Mouse (Mus musculus) spleen, postnatal 4 days (tissue): ENCODE measurements around the gene Gnaq.
A peak's percentile ranks its signal among the peaks of the same experiment; 100 is the strongest.

Experiments
- DNase-seq, 2 experiments: peaks; one replicate each; pipeline ENCODE4 v3.0.0; 2022; ENCODE audit warnings: low spot score in 2 of 2

Gene Gnaq

GRCm38 (mm10) chr19:16371680-16372079 is 239.0 kb downstream of the Gnaq start:
- no peak for DNase-seq

DNA sequence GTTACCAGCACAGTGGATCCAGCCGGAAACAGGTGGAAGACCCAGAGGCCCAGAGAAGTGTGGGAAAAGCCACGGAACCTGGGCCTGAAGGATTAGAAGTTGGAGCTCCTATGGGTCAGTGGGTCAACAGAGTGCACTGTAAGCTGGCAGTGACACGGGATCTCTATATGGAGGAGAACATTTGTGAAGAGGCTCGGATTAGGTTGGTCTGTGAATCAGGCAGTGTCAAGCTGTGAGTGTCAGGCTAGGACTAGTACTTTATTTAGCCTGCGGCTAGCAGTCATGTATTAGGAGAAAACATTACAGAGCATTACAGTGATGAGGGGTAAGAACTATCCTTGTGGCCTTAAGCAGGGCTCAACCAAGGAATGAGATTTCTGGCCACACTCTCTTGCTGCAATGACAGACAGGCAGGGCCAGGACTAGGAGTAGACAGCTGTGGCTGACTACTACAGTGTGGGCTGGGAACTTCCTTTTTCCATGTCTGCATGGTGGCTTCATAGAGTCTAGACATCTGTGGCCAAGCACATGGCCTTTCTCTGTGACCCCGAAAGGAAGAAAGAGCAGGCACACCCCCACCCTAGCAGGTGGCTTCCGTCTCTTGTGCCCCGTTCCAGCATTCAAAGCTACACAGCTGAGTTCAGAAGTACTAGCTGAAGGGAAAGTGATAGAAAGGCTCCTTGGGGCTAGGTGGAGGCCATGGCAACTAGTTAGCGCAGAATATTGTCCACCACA is 240.3 kb downstream of the Gnaq start:
- DNase-seq, result peak in 1 of 2 experiments; percentile 25

DNA sequence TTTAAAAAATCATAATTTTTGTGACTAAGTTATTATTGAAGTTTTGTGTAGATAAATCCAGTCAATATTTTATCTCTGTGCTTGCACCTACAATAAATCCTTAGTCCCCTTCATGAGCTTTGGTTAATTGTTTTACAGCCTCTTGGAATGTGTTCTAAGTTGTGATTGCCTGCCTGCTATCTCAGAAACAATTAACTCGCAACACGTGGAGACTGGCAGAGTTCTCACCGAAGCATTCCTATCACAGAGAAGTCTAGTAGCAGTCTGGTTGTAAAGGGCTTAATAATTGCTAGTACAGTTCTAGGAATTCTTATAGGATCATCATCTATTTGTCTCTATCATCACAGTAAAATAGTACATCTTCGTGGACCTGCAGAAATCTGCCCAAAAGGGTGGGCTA is 243.2 kb downstream of the Gnaq start:
- no peak for DNase-seq

DNA sequence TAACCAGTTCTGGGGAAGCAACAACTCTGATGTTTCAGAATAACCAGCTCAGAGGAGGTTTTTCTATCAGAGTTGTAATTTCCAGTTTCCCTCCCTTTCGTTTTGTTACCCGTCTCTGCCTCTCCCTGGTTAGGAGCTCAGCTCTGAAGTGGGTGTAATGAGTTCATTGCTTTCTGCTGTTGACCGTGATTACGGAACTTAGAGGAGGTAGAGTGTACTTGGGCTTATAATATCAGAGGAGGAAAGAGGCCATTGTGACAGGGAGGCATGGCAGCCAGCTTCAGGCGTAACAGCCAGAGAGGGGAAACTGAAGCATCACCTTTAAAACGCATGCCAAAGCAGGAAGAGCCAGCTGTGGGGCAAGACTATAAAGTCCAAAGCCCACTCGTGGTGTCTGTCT is 245.9 kb downstream of the Gnaq start:
- DNase-seq, result no peak

- no peak for DNase-seq
Measured at GRCm38 (mm10) chr19:16379687-16380086, 247.1 kb downstream of the Gnaq start.

GRCm38 (mm10) chr19:16382392-16382791 is 249.8 kb downstream of the Gnaq start:
- no peak for DNase-seq

DNA sequence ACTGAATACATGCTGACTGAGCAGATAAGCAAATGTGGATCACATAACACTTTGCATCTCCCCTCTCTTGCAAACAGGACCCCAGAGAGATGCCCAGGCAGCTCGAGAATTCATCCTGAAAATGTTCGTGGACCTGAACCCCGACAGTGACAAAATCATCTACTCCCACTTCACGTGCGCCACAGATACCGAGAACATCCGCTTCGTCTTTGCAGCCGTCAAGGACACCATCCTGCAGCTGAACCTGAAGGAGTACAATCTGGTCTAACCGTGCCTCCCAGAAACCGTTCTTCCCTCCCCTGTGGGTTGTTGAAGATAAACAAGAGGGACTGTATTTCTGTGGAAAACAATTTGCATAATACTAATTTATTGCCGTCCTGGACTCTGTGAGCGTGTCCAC is 250.5 kb downstream of the Gnaq start:
- DNase-seq, result no peak

DNA sequence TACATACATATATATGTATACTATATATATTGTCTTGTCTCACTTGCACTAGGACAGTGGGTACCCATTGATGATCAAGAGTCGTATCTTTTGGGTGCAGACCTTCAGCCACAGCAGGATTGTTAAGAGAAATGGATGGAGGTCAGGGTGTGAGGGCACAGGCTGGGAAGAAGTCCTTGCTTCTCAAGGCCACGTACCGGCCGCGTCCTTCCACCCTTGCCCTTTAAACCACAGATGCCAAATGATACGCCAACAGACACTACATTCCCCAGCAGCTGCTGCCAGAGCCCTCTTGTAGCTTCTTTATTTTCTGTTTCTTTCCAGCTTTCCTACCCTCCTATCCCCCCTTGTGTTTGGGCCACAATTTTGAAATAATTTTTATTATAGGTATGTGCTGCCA is 251.5 kb downstream of the Gnaq start:
- no peak for DNase-seq

GRCm38 (mm10) chr19:16384957-16385356 is 252.3 kb downstream of the Gnaq start:
- DNase-seq, result no peak

GRCm38 (mm10) chr19:16386514-16386913 is 253.9 kb downstream of the Gnaq start:
- DNase-seq, result no peak

DNA sequence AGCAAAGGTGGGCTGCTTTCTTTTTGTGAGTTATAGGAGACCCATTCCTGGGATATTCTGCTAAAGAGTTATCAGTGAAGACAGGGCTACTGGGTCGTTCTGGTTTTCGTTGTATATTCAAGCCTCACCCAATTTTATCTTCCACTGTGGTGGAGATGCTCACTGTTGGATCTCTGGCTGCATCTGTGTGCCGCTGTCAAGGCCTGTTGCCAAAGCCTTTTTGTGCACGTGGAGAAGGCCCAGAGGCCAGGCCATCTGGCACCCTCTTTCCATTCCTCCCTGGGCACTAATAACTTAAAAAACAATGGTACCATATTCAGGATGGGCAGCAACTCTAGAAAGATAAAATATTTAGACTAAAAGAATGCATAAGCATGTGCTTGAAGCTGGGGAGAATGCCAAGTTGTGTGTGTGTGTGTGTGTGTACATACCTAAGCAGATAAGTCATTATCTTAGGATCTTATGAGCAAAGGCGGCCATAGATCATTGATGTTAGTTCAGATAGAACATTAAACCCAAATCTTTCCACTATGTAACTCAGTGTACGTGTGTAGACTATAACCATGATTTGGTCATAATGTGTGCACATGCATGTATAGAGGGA is 257.7 kb downstream of the Gnaq start:
- DNase-seq, result no peak

DNA sequence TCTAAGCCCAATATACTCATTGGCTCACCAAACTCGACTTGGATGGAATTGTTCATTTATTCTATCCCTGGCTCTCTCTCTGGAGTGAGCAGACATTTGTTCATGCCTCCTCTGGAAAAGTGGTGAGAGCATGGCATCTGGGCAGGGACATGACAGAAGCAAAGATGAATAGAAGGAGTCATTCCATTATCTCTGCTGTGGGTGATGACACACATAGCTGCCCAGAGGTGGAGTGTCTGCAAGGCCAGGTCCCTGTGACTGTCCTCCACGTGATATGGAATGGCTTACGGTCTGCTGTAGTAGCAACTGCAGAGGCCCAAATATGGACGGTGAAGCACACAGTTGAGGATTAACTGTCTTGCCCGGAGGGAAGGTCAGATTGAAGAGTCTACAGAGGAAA is 261.8 kb downstream of the Gnaq start:
- DNase-seq, result no peak

DNA sequence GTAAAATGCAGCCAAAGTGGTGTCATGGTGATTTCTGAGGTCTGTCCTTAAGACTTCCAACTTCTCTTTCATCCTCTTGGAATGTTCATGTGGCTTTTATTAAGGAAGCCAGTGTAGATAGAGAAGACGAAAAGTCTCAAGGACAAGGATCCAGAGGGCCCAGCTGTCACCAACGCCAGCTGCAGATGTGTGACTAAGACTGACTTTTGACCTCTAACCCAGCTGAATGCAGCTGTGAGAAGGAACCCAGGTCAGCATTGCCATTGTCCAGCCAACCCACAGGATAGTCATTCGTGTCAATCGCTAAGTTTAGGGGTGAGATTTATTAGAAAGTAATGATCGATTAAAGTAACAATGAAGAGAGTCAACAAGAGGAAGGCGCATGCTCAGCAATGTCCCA is 270.5 kb downstream of the Gnaq start:
- no peak for DNase-seq

GRCm38 (mm10) chr19:16407727-16408126 is 275.1 kb downstream of the Gnaq start:
- DNase-seq, result no peak

DNA sequence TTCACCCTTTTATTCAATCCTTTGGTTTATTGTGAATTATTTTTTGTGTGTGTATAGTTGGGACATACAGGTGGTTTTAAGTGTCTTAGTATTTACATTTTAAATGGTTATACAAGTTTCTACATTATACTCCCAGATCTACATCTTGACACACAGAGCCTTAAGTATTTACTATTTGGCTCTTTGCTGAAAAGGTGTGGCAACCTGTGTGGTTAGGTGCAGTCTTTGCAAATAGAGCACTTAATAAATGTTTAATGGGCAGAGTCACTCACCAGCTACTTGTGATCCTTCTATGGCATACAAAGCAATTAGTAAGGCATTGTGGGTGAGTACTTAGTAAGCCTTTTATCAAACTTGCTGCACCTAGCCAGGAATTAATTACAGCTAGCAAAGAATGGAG is 278.7 kb downstream of the Gnaq start:
- no peak for DNase-seq

DNA sequence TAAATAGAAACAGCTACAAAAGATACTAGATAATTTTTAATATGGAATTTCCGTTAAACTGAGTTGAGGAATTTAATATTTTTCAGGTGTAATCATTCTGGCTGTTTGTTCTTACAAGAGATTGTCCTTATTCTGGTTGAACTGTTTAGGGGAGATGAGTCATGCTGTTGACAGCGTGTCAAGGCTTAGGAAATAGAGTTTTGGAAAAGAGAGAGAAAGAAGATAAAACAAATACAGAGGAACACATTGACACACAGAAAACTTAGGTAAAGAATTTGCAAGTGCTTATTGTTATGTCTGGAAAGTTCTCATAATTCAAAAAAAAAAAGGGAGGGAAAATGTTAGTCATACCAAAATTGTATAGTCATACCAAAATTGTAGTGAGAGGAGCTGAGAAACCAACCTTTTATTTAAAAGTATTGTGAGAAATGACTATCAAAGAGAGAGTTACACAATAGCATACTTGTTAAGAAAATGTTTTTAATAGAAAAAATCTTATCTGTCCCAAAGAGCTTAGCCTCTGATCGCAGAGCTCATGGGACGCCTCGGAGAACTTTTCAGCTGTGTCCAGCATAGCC is 285.5 kb downstream of the Gnaq start:
- no peak for DNase-seq

- no peak for DNase-seq
Measured at GRCm38 (mm10) chr19:16425596-16425995, 293.0 kb downstream of the Gnaq start.

DNA sequence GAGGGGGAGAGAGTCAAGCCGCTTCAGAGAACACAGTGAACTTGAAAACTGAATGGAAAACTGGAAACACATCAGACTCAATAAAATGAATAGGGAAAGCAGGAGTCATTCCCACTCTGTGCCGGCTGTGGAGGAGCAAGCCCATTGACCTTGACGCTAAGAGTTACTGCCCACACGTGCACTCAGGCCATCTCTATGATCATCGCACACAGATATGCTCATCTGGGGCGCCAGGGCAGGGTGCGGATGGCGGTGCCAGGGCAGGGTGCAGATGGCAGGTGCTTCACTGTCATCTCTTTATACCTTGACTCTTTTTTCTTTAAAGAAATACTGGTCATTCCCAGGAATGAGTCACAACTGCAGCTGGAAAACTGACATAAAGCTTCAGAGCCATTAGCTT is 298.7 kb downstream of the Gnaq start:
- DNase-seq, result no peak

DNA sequence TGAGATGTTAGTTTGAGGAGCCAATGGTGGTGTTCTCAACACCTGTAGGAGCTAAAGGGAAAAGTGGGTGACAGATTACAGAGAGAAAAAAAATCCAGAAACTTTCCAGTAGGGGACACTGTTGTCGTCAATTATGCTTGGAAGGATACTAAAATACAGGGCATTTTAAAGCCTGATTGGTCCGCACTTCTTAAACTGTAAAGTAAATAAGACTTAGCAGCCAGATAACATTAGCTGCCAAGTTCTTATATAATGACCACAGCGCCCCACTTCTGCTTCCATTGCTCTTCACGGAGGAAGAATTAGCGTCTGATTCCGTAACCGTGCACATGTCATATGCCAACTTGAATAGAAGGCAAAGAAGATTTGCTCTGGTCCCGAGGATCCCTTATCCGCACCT is 302.2 kb downstream of the Gnaq start:
- no peak for DNase-seq

- peak; percentile 70 to 83 for DNase-seq
Measured at GRCm38 (mm10) chr19:16435531-16436231, 303.1 kb downstream of the Gnaq start, which contains the start of gene Gna14. Gene Gna14 (plus strand): TSS chr19:16435762.

GRCm38 (mm10) chr19:16436335-16437169 is 303.9 kb downstream of the Gnaq start:
- DNase-seq, result peak; percentile 19 to 68
